Mouse (Mus musculus): Measurements from ENCODE around the gene Klf4. TPM values are rescaled to one million over a fixed set of nuclear protein-coding genes. Genes with fewer than 3 reads are reported as not detected.

Klf4 gene
- total and polyA plus RNA-seq, 3 experiments = 0.04 TPM; not detected in 2

DNA sequence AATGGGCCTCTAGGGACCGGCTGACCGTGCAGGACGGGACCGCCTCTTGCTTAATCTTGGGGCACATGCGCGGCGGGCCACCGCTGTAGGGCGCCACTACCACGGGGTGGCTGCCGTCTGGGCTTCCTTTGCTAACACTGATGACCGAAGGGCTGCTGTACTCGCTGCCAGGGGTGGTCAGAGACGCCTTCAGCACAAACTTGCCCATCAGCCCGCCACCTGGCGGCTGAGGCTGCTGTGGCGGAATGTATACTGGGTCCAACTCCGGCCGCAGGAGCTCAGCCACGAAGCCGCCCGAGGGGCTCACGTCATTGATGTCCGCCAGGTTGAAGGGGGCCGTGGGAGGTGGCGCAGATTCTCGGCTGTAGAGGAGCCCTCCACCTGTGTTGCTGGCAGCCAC lies 2.0 kb downstream of the Klf4 start:
- no peak for DNase-seq (ENCODE audit: low spot score)
- ATAC-seq (ENCODE audit: extremely low read depth, insufficient number of reproducible peaks, low FRiP score, poor library complexity, severe bottlenecking) = no peak
- no peaks in the 10 kb centered on the region for H3K36me3 ChIP-seq (replicated peaks)
- H3K27me3 ChIP-seq (ENCODE audit: insufficient read depth, low read length) = no peaks in the 10 kb centered on the region
- H3K4me3 ChIP-seq (ENCODE audit: low read depth, low read length) = no peak overlapping the region; the same call in 1 of the 2 replicates
- no peak for TF ChIP-seq GATA2 (IDR thresholded peaks at IDR 0.05; ENCODE audit: borderline replicate concordance, low read depth, low read length)
- TF ChIP-seq CTCF (IDR thresholded peaks at IDR 0.05; ENCODE audit: low read depth, low read length) = no peak
- no peak for TF ChIP-seq TAL1 (conservative IDR thresholded peaks at IDR 0.05; ENCODE audit: low read depth, low read length)
- no peak for TF ChIP-seq POLR2AphosphoS5 (IDR thresholded peaks at IDR 0.05; ENCODE audit: insufficient replicate concordance, low read depth, low read length)
- no peak for TF ChIP-seq GATA1 (IDR thresholded peaks at IDR 0.05; ENCODE audit: borderline replicate concordance, low read length)
- H3K4me1 ChIP-seq (ENCODE audit: insufficient read depth, low read depth, low read length) = no peaks in the 10 kb centered on the region
- peaks cover 50% of the 10 kb centered on the region for H3K9me3 ChIP-seq (replicated peaks)

DNA sequence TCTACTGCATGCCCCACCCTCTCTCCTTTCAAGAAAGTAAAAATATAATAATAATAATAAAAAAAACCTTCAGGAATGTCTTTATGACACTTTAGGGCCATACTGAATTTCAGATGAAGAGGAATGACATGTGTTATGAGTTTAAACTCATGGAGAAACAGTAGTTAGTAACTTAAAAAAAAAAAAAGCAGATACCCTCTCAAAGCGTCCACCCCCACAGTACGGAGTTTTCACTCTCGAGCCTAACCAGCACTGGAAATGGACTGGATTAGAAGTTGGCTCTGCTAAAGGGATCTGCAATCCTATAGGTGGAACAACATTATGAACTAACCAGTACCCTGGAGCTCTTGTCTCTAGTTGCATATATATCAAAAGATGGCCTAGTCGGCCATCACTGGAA lies 3.9 kb downstream of the Klf4 start:
- DNase-seq (ENCODE audit: low spot score) = no peak
- H3K27me3 ChIP-seq (ENCODE audit: insufficient read depth, low read length) = no peaks in the 10 kb centered on the region
- H3K36me3 ChIP-seq (replicated peaks) = no peaks in the 10 kb centered on the region
- TF ChIP-seq TAL1 (conservative IDR thresholded peaks at IDR 0.05; ENCODE audit: low read depth, low read length) (no peak), GATA1 (IDR thresholded peaks at IDR 0.05; ENCODE audit: borderline replicate concordance, low read length) (no peak), CTCF (IDR thresholded peaks at IDR 0.05; ENCODE audit: low read depth, low read length) (no peak), GATA2 (IDR thresholded peaks at IDR 0.05; ENCODE audit: borderline replicate concordance, low read depth, low read length) (no peak), POLR2AphosphoS5 (IDR thresholded peaks at IDR 0.05; ENCODE audit: insufficient replicate concordance, low read depth, low read length) (no peak)
- ATAC-seq (ENCODE audit: extremely low read depth, insufficient number of reproducible peaks, low FRiP score, poor library complexity, severe bottlenecking) = no peak
- H3K9me3 ChIP-seq (replicated peaks) = peaks cover 44% of the 10 kb centered on the region
- H3K4me3 ChIP-seq (ENCODE audit: low read depth, low read length) = no peak overlapping the region
- H3K4me1 ChIP-seq (ENCODE audit: insufficient read depth, low read depth, low read length) = no peaks in the 10 kb centered on the region

DNA sequence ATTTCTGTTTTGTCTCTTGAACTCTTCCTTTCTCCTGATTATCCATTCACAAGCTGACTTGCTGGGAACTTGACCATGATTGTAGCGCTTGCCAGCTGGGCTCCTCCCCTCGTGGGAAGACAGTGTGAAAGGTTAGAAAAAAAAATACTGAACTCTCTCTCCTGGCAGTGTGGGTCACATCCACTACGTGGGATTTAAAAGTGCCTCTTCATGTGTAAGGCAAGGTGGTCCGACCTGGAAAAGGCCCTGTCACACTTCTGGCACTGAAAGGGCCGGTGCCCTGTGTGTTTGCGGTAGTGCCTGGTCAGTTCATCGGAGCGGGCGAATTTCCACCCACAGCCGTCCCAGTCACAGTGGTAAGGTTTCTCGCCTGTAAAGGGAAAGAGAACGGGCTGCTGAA lies 4.3 kb downstream of the Klf4 start:
- ATAC-seq (ENCODE audit: extremely low read depth, insufficient number of reproducible peaks, low FRiP score, poor library complexity, severe bottlenecking) (no peak), DNase-seq (ENCODE audit: low spot score) (no peak)
- no peaks in the 10 kb centered on the region for H3K27me3 ChIP-seq (ENCODE audit: insufficient read depth, low read length)
- no peaks in the 10 kb centered on the region for H3K36me3 ChIP-seq (replicated peaks)
- H3K4me1 ChIP-seq (ENCODE audit: insufficient read depth, low read depth, low read length) = no peaks in the 10 kb centered on the region
- no peak for TF ChIP-seq TAL1 (conservative IDR thresholded peaks at IDR 0.05; ENCODE audit: low read depth, low read length)
- no peak for TF ChIP-seq CTCF (IDR thresholded peaks at IDR 0.05; ENCODE audit: low read depth, low read length)
- TF ChIP-seq GATA2 (IDR thresholded peaks at IDR 0.05; ENCODE audit: borderline replicate concordance, low read depth, low read length) = no peak
- TF ChIP-seq GATA1 (IDR thresholded peaks at IDR 0.05; ENCODE audit: borderline replicate concordance, low read length) = no peak
- TF ChIP-seq POLR2AphosphoS5 (IDR thresholded peaks at IDR 0.05; ENCODE audit: insufficient replicate concordance, low read depth, low read length) = no peak
- H3K4me3 ChIP-seq (ENCODE audit: low read depth, low read length) = no peak overlapping the region
- peaks cover 39% of the 10 kb centered on the region for H3K9me3 ChIP-seq (replicated peaks)

DNA sequence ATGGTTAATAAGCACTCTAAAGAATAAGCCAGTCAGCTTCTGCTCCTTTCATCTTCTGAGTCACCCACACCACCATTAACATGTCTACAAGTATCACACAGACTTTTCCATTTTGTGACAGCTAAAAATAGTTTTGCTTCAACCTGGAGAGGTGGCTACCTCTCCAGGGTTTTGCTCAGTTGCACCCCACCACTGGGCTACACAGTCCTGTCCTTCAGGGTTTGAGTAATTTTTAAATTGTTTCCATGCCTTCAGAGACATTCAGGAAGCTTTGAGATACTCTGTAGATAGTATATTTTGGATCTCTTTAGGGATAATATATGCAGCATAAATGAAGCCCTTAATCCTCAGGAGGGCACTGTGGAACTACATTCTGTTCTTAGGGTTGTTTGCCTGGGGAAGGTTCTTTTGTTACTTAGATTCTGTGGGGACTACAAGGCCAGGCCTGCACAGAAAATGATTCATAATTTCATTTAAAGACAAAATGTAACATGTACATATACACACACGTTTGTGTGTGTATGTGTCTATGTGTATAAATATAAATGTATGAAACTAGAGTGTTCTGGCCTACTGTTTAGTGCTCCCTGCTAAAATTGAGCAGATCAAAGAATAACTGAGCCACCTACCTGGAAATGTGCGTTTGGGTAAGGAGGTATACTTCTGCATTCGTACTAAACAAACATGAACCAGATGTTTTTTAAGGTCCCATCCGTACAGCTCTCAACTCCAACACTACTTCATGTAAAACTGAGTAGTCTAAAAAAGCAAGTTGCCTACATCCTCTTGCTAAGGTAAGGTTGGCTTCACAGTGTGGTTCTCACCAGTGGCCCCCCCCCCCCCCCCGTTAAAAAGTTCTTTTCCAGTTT lies 5.8 kb downstream of the Klf4 start:
- H3K4me1 ChIP-seq (ENCODE audit: insufficient read depth, low read depth, low read length) = no peaks in the 10 kb centered on the region
- peaks cover 30% of the 10 kb centered on the region for H3K9me3 ChIP-seq (replicated peaks)
- DNase-seq (ENCODE audit: low spot score) (no peak), ATAC-seq (ENCODE audit: extremely low read depth, insufficient number of reproducible peaks, low FRiP score, poor library complexity, severe bottlenecking) (no peak)
- H3K27me3 ChIP-seq (ENCODE audit: insufficient read depth, low read length) = no peaks in the 10 kb centered on the region
- H3K36me3 ChIP-seq (replicated peaks) = no peaks in the 10 kb centered on the region
- TF ChIP-seq POLR2AphosphoS5 (IDR thresholded peaks at IDR 0.05; ENCODE audit: insufficient replicate concordance, low read depth, low read length) = no peak
- no peak for TF ChIP-seq GATA1 (IDR thresholded peaks at IDR 0.05; ENCODE audit: borderline replicate concordance, low read length)
- no peak for TF ChIP-seq TAL1 (conservative IDR thresholded peaks at IDR 0.05; ENCODE audit: low read depth, low read length)
- TF ChIP-seq CTCF (IDR thresholded peaks at IDR 0.05; ENCODE audit: low read depth, low read length) = no peak
- TF ChIP-seq GATA2 (IDR thresholded peaks at IDR 0.05; ENCODE audit: borderline replicate concordance, low read depth, low read length) = no peak
- no peak overlapping the region for H3K4me3 ChIP-seq (ENCODE audit: low read depth, low read length)

DNA sequence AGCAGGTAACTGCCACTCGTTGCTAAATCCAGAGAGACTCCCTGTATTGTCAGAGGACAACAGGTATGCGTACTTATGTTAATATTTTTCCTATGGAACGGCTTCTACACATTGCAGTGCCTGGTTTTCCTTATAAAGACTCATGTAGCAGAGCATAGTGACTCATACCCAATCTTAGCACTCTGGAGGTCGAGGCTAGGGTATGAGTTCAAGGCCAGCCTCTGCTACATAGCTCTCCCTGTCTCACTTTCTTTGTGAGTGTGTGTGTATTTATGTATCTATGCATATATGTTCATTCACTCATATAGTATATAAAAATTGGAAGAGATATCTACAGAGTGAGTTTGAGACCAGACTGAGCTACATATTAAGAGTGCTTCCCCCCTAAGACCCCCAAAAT lies 8.3 kb downstream of the Klf4 start:
- TF ChIP-seq GATA2 (IDR thresholded peaks at IDR 0.05; ENCODE audit: borderline replicate concordance, low read depth, low read length) = no peak
- no peak for TF ChIP-seq GATA1 (IDR thresholded peaks at IDR 0.05; ENCODE audit: borderline replicate concordance, low read length)
- TF ChIP-seq POLR2AphosphoS5 (IDR thresholded peaks at IDR 0.05; ENCODE audit: insufficient replicate concordance, low read depth, low read length) = no peak
- TF ChIP-seq TAL1 (conservative IDR thresholded peaks at IDR 0.05; ENCODE audit: low read depth, low read length) = no peak
- TF ChIP-seq CTCF (IDR thresholded peaks at IDR 0.05; ENCODE audit: low read depth, low read length) = no peak
- DNase-seq (ENCODE audit: low spot score) = no peak
- no peaks in the 10 kb centered on the region for H3K27me3 ChIP-seq (ENCODE audit: insufficient read depth, low read length)
- no peak for ATAC-seq (ENCODE audit: extremely low read depth, insufficient number of reproducible peaks, low FRiP score, poor library complexity, severe bottlenecking)
- H3K9me3 ChIP-seq (replicated peaks) = peaks cover 16% of the 10 kb centered on the region
- no peaks in the 10 kb centered on the region for H3K4me1 ChIP-seq (ENCODE audit: insufficient read depth, low read depth, low read length)
- no peaks in the 10 kb centered on the region for H3K36me3 ChIP-seq (replicated peaks)
- H3K4me3 ChIP-seq (ENCODE audit: low read depth, low read length) = no peak overlapping the region

DNA sequence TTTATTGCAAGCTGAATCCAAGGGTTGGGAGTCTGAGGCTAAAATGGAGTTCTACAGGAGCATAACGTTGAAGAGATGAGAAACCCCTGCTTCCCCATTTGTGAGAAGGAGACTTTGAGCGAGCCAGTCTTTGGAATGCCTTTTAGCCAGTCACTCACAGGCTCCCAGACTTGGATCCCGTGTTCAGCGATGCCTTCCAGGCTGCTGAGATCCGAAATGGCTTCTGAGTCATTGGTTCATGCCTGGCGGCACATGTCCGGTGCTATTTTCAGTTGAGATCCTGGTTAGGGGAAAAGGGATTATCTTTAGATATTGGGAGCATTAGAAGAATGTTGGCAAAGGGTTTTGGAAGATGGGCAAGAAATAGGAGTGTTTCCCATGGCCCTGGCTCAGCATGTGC lies 14.8 kb downstream of the Klf4 start:
- Histone ChIP-seq H3K4me1 (ENCODE audit: insufficient read depth, low read depth, low read length) (no peaks in the 10 kb centered on the region), H3K36me3 (replicated peaks) (no peaks in the 10 kb centered on the region), H3K4me3 (ENCODE audit: low read depth, low read length) (no peak overlapping the region), H3K9me3 (replicated peaks) (peaks cover 44% of the 10 kb centered on the region), H3K27me3 (ENCODE audit: insufficient read depth, low read length) (no peaks in the 10 kb centered on the region)
- no peak for DNase-seq (ENCODE audit: low spot score)
- ATAC-seq (ENCODE audit: extremely low read depth, insufficient number of reproducible peaks, low FRiP score, poor library complexity, severe bottlenecking) = no peak
- no peak for TF ChIP-seq TAL1 (conservative IDR thresholded peaks at IDR 0.05; ENCODE audit: low read depth, low read length)
- TF ChIP-seq CTCF (IDR thresholded peaks at IDR 0.05; ENCODE audit: low read depth, low read length) = no peak
- no peak for TF ChIP-seq GATA2 (IDR thresholded peaks at IDR 0.05; ENCODE audit: borderline replicate concordance, low read depth, low read length)
- no peak for TF ChIP-seq POLR2AphosphoS5 (IDR thresholded peaks at IDR 0.05; ENCODE audit: insufficient replicate concordance, low read depth, low read length)
- TF ChIP-seq GATA1 (IDR thresholded peaks at IDR 0.05; ENCODE audit: borderline replicate concordance, low read length) = no peak
